Mouse (Mus musculus): ENCODE measurements around the gene Cyp1b1.

The Cyp1b1 gene

DNA sequence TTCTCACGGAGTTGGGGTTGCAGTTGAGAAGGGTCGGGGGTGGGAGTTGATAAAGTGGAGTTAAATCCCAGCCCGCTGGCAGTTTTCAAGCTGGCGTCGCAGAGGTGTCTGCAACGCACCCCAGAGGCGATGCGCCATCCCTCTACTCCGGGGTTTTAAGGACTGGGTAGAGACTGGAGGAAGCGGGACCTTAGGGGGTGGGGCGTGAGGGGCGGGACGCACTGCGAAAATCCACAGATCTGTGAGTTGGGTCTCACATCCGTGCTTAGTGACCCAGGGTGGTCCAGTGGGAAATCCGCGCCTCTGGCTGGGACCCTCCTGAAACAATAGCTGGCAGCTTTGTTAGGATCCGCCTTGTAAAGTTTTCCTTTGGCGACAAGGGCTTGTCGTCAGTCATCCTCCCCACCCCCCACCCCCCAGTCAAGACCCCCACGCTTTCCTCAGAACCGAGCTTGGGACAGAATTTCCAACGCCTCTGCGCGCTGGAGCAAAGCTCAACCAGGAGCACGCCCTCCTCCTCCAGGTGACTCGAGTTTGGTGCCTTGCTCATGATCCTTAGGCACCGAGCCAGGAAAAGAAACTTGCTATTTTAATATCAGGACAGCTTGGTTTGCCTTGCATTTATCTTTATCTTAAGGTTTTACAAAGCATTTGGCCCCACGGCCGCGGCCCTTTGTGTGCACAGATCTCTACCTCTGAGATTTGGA lies at the start of gene Cyp1b1:
Gene Cyp1b1, minus strand, starts transcription at position 131 of the 707 bp plus-strand sequence.
- peak; percentile 65 for DNase-seq

DNA sequence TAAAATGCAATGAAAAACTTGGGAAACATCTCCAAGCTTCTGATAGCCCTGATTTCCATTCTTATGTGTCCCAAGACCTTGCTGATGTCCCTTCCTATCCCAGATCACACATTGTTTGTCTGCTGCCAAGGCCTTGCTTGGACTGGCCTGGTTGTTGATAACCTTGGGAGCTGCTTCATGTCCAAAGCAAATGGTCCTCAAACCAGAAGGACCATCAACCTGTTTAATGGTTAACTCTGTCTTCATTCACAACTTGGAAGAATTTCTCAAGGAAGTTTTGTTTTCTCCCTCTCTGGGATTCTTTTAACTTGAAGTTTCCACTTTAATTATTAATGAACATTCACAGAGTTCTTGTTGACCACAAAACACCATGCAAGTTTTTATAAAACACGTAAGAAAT lies 47.0 kb upstream of the Cyp1b1 start:
- DNase-seq = no peak

DNA sequence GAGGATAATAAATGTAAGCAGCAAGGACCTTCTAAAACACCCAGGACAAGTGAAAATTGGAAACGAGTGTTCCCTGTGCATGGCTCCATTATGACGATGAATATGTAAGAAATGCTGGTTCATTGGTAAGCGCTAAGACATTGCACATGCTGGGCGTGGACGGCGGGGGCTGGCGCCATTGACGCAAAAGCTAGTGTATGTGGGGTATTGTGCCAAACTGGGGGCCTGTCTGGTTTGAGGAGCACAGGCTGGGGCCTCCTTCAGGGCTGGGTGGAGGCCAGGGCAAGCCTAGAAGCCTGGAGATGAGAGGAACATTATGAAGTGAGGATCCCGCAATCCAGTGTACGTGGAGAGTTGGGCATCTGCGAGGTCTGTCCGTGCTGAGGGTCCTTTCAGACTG lies 39.0 kb upstream of the Cyp1b1 start:
- peak; percentile 19 for DNase-seq

DNA sequence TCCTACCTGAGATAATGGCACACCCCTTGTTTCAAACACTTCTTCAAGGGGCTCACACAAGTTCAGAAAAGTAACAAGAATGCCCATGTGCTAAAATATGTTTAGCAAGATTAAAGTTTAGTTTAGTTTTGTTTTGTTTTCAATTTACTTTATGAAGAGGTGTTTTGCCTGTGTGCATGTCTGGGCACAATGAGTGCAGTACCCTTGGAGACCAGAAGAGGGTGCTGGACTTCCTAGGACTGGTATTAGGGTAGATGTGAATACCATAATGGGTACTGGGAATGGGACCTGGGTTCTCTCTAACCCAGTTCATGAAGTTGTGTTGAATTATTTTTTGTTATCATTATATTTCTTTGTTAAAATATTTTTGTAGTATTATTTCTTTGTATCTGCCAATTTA lies 38.0 kb upstream of the Cyp1b1 start:
- no peak for DNase-seq

DNA sequence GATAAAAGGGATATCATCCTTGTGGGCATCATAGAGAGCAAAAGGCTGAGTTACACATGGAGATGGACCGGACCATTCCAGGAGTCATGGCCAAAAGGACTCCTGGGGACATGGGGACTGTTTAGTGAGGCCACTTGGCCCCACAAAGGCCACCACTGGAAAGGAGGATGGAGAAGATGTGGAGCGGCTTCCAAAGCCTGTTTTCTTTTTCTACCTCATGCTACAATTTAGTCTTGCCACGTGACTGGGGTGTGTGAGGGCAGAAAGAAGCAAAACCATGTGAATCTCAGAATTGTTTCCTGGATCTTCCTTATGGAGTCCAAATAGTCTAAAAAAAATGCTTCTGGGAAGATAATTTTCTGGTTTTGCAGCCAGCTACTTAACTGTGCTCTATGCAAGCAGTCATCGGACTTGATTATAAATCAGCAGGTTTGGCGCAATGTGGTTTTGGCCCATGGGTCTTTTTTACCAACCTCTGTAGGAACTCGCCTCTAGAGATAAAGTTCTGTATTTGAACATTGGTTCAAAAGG lies 36.9 kb upstream of the Cyp1b1 start:
- DNase-seq = no peak

DNA sequence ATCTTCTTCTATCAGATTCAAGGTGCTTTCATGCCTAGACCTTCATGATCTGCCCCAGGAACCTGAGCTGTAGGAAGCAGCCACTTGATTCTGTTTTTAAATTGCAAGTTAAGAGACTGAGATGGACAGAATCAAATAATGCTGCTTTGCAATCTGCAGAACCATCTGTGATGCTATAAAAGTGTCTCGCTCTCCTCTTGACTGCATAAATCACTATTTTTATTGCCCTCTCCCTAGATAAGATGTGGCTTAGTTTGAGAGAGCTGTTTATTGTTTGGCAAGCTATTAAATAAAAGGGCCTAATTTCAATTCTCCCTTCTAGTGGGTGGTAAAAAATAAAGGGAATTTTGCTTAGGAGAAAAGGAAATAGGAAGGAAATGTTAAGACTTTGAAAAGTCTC lies 34.8 kb upstream of the Cyp1b1 start:
- DNase-seq = peak; percentile 23

DNA sequence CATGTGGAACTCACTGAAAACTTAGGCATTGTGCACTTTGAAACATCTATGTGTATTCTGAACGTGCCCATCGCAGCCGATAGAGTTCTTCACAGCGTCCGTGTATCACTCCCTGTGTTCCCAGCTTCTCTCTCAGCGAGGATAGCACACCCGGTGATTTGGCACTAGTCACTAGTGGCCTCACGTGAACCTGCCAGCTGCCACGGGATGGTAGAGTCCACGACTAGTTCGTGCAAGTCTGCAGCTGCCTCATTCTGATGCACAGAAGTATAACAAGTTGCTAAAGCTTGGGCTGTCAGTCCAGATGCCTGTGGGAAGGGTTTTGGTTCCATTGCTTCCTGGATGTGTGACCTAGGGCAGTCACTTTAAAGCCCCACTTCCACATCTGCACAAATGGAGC lies 32.1 kb upstream of the Cyp1b1 start:
- DNase-seq = no peak

DNA sequence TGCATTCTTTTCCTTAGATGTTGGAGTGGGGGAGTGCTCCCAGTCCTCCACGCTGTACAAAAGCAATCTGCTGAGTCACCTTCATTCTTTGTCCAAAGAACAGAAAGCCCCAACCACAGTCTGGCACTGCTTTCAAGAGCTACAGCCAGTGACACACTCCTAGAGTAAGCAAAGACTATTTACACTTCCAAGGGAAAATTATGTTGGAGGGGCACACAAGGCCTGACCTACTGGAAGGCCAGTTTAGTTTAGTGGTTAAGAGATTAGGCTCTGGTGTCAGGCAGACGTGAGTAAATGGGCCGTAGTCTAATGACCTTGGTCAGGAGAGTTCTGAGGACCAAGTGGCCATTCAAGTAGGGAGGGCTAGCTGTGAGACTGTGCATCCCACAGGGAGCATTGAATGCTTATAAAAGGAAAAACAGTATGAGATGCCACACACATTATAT lies 31.3 kb upstream of the Cyp1b1 start:
- DNase-seq = peak; percentile 51

DNA sequence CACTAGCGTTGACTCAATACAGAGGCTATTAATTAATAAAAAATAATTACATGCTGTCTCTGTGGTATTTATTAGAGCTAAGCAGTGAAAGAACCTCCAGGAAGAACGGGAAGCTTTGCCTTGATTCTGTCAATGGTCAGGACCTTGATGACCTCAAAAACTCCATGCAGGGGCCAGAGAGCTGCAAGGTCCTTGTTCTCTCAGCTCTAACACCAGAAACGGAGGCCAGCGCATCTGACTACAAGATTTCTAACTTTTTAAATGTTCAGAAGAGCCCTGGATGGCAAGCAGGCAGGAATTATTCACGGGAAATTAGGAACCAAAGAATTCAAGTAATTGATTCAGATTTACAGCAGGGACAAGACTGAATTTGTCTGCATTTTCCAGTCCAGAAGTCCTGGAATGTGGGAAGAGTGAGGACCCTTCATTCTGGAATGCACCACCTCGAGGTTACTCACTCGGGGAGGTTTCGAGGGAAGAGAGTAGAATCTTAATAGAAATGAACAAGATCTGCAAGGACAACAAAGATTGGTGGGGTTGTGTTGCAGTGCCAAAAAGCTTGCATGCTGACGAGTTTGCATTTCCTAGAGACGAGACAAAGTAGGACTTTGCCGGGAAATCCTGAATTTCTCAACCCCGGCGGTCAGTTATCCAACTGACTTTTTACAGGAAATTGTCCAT lies 30.3 kb upstream of the Cyp1b1 start:
- peak; percentile 60 for DNase-seq

DNA sequence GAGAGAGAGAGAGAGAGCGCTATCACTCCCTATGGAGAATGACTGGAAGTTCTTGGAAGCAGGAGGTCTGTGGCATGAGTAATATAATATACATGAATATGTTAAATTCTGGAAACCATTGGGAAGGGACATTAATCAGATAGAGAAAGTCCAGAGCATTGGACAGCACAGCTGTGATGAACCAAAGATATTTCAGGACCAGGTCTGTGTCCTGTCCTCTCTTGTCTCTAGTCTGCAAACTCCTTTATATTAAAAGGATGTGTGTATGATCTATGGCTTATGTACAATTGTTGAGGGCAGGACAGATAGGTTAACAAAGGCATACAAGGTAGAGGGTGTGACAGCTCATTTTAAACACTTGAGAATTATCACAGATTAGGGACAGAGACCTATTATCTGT lies 28.6 kb upstream of the Cyp1b1 start:
- DNase-seq = no peak

DNA sequence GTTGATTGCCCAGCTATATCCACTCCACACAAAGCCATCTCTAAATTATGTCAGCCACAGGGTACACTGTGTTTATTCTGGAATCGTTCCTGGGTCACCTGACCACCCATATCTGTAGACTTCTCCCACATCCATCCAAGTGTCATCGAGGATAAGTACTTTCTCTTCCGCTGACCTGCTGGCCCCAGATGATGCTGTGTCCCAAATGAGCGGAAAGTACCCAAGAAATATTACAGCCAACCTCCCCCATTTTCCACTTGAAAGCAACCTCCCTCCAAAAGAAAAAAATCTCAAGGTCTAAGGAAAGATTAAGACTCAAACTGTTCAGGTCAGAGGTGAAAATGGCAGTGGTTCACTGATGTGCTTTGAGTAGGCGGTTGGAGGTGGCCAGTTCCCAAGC lies 27.8 kb upstream of the Cyp1b1 start:
- peak; percentile 43 for DNase-seq

DNA sequence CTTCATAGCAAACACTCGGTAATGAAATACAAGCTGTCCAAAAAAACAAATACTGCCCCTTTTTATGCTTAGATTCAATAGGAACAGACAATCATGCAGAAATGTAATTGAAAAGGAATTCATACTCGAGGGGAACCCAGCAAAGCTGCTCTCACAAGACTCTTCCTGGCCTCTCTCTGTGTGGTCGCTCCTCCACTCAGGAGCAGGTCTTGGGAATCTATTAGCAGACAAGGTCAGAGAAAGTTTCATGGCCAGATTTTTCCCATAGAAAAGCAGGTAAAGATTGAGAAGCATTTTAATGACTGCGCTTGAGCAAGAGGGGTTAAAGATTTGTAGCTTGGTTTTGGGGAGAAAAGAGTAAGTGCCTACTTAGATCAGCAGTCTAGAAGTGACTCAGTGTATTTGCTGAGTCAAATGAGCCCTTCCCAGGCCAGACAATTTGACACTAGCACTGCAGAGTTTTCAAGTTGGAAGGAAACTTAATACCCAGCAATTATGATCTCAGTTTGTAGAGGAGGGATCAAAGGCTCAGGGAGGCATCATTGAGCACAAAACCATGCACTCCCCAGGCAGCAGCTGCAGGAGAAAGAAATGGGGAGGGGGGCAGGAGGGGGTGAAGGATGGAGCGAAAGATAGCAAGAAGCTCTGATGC lies 24.1 kb upstream of the Cyp1b1 start:
- DNase-seq = no peak

DNA sequence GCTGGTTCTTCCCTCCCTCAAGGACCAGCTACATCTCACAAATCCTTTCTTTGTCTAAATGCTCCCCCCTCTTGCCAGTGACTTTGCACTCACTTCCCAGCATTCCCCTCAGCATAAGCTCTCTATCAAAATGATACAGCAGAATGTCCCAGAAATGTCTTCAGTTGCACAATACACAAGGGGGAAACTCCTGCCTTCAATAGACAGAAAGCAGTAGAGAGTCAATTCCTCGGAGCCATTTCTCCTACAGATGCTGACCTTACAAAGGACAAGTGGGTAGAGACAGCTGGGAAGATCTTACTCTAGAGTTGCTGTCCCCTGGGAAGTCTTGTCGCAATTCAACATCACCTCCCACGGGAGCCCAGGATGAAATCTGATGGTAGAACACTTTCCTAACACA lies 22.7 kb upstream of the Cyp1b1 start:
- DNase-seq = no peak

DNA sequence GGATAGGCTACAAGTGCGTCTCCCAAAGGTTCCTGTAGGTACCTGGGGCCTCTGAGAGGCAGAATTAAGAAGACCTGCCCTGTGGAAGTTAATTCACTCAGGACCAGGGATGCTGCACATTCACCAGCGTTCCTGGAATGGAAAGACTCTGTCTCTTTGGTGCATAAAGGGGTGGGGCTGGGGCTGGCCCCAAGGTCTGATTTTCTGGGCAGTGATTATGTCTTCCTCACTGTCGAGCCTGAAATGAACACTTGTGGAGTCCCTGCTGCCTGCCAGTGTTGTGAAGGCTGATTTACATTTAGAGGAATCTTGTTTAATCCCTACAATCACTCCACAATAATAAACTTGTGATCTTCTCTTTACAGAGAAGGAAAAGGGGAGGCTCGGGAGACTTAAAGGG lies 18.2 kb upstream of the Cyp1b1 start:
- DNase-seq = no peak

DNA sequence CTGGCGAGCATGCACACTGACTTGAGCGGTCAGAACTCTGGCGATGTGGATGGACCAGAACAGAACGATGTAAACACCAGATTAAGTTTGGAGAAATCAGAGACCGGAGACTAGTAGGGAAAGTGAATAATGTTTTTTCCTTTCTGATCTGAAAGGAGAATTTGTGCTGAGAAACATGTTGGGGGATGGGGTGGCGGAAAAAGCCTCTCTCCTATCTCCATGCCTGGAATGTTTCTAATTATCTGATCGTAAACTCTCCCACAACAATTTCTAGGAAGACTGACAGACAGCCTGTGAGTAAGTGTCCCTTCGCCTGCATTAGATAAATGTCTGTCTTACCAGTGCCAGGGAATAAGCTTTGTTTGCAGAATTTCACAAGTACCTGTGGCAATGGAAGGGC lies 16.1 kb upstream of the Cyp1b1 start:
- no peak for DNase-seq

DNA sequence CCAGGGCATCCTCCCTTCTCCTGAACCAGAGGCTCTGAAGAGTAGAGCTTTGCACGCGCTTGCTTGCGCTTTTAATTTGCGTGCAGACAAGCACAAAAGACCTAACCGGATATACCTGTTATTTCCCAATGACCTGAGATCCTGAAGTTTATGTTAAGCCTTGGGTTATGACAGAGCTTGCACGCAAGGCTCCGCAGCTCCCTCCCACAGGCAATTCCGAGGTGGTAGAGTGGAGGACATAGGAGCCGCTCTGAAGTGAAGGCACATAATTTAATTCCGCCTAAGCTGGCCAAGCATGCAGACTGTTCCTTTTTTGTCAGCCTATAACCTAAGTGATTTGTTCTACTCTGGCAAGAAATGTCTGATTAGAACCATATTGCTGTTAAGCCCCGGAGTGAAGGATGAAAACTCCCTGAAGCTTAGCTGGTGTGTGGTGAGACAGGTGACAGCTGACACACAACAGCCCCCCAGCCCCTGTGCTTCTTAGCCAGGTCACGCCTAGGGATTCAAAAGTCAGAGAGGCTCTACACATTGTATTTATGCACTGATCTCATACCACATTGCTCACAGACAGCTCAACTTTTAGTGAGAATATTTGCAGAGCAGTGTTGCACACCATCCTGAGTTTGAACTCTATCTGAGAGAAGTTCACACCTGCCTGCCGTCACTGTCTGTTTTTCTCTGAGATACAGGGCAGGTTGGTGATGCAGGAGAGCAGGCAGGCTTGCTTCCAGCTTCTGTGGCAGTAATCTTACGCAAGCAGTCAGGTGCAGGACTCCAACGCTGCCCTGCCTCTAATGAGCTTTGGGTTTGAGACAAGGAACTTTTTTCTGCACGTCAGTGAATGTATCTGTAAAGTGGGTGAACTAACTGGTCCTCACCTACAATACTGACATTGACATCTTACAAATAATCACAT lies 14.0 kb upstream of the Cyp1b1 start:
- DNase-seq = no peak

DNA sequence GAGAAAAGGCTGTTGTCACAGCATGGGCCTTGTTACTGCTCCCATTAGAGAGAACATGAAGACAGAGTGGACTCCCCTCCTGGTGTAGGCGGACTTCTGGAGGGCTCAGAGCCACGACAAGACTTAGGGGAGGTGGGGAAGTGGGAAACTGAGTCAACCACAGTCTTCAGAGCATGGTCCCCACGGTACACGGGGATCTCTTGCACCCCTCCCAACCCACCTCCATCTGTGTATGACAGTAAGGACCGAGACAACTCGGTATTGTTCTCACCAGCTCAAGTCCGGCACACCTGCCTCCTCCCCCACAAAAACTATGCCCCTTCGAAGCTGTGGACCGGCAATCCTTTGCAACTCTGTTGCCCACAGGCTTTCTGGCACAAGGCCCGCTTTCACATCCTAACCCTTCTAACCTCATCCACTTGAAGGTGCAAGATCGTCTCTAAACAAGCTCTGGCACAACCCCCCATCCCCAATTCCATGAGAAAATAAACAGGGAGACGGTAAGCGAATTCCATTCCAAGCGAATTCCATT lies 13.3 kb upstream of the Cyp1b1 start:
- no peak for DNase-seq

DNA sequence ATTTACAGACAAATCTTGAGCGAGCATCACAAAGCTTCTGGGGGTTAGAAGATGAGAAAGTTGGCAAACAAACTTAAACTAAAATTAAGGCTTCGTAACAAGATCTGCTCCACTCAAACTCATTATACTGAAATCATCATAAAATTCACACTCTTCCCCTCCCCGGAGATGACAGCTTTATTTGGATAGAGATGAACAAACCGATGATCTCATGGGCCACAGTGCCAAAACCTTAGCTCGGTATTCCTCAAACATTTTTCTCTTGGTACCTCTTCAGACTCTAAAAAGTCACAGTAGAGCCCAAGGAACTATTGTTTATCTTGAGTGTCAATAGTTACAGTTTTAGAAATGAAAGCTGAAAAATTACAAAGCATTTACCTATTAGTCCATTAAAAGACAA lies 11.8 kb upstream of the Cyp1b1 start:
- DNase-seq = no peak

DNA sequence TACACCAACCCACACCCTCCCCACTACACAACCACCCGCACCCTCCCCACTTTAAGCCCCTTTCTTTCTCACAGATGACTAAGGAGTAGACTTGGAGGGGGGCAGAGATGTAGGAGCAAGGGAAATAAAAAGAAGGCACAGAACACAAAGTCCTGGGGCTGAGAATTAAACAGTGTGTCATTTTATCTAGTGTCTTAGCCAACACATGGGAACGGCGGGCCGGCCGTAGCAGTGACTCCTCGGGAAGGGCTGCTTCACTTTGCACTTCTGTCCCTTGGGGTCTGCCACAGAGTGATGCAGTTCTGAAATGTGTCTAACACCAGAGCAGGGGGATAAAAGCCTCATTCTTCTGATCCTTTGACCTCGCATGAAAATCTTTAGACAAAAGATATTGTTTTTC lies 5.8 kb upstream of the Cyp1b1 start:
- DNase-seq = no peak

DNA sequence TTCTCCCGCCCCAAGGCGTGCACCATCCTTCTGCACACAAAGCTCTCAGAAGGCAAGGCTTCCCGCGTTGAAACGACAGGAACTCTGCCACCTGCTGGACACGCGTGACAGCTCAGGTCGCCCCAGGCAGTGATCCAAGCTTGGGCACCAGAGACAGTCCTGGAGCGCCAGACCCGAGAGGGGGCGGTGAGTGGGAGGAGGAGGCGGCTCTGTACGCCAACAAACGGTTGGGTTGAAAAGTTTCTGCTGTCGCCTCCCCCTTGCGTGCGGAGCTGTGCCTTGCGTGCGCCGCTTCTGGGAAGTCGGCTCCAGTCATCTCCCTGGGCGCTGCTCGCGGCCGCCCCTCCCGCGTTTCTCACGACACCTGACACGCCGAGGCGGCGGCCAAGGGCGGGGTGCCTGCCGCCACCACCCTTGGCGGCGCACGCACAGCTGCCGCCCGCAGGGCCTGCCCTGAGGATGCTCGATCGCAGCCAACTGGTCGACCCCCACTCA lies 835 bp upstream of the Cyp1b1 start:
- peak; percentile 92 for DNase-seq

DNA sequence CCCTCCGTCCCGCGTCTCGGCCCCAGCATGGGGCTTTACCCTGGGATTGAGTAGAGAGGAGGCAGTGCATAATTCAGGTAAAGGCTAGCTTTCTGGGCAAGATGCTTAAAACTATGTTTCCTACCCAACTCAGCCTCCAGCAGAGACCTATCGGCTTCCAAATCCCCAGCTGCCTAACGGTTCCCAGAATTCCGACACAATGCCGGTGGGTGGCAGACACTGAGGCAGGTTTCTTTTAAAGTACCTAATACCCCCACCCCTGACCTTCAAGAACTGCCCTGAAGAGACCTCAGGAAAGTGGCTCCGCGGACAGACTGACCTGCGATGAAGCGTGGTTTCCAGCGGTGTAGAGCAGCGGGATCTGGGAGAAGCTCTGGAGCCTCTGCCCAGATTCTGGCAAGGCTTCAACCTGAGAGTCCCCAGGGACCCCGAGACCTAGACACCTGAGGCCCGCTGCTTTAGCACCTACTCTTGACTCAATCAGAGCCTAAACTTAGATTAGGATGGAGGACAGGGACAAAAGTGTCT lies 429 bp downstream of the Cyp1b1 start:
- DNase-seq = no peak

Data from kidney, postnatal 14 days (tissue).